Mouse (Mus musculus): ENCODE measurements at regions not wholly inside any gene's neighbourhood (a gene's known extent, or its start where the extent isn't known, plus 50 kb on each side); places are given as distances from the start of the nearest gene placed in this dataset.

DNA sequence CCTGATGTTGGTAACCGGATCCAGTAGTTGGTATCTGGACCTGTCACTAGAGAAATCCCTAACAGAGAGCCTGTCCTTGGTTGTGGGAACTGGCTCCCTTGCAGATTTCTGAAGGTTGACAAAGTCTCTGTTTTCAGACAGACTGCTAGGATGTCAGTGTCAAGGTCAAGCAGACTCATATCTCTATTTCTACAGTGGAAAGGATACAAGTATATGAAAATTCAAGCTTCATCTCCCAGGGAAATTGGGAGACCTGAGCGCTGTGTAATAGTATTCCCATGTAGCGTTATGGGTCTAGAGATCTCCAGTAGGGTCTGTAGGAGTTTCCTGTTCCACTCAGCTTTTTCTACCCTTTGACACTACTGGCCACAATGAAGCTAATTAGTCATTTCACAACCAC, 287.4 kb upstream of the Pkdcc start:
- WGBS, result 89% methylated on average over 3 of the region's 3 CpGs
- H3K36me3 ChIP-seq, result no peaks in the 10 kb centered on the region

DNA sequence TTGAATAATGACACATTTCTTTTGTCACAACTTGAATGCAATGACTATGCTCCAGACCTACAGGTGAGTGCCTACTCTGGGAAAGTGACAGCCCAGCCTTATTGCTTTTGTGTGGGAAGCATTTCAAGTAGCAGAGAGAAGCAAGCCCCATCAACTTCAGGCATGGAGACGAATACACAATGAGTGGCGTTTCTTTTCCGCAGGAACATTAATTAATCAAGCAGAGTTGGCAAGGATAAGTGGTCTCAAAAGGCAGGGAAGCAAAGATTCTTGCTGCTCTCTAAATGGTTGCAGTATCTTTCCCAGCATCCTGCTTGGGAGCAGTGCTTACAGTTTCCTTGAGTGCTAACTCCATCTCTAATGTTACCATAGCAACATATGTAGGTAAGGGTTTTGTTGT, 285.6 kb upstream of the Pkdcc start:
- 68% methylated on average over 3 of the region's 3 CpGs for WGBS
- DNase-seq (ENCODE audit: low spot score), result no peak
- no peaks in the 10 kb centered on the region for H3K27me3 ChIP-seq (ENCODE audit: insufficient read depth, poor library complexity, severe bottlenecking)

More for the DNA sequence above, 287.4 kb upstream of the Pkdcc start:
- Histone ChIP-seq H3K27ac (no peak overlapping the region), H3K27me3 (ENCODE audit: insufficient read depth, poor library complexity, severe bottlenecking) (no peaks in the 10 kb centered on the region), H3K4me3 (no peak overlapping the region), H3K9me3 (no peaks in the 10 kb centered on the region), H3K4me1 (replicated peaks) (no peaks in the 10 kb centered on the region)
- DNase-seq (ENCODE audit: low spot score), result no peak

DNA sequence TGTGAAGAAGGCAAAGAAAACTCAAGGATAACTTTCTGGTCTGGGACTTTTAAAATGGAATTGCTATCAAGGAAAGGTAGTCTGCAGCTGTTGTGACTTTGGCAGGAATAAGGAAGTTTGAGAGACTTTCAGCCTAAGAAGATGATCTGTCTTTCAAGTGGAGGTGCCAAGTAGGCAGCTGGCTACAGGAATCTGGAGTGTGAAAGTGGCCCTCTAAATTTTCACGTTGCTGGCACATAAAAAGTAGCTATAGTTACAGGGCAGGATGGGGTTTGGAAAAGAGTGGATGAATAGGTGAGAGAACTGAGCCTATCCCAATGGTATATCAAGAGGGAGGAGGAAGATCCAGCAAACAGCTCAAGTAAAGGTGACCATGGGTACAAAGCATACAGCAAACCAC, 284.4 kb upstream of the Pkdcc start:
- Histone ChIP-seq H3K9me3 (no peaks in the 10 kb centered on the region), H3K36me3 (no peaks in the 10 kb centered on the region), H3K4me1 (replicated peaks) (no peaks in the 10 kb centered on the region), H3K4me3 (no peak overlapping the region), H3K27ac (no peak overlapping the region), H3K27me3 (ENCODE audit: insufficient read depth, poor library complexity, severe bottlenecking) (no peaks in the 10 kb centered on the region)
- DNase-seq (ENCODE audit: low spot score), result no peak
- WGBS, result 58% methylated on average over 1 of the region's 1 CpGs

More for the DNA sequence above, 285.6 kb upstream of the Pkdcc start:
- Histone ChIP-seq H3K9me3 (no peaks in the 10 kb centered on the region), H3K36me3 (no peaks in the 10 kb centered on the region), H3K4me3 (no peak overlapping the region), H3K27ac (no peak overlapping the region), H3K4me1 (replicated peaks) (no peaks in the 10 kb centered on the region)

DNA sequence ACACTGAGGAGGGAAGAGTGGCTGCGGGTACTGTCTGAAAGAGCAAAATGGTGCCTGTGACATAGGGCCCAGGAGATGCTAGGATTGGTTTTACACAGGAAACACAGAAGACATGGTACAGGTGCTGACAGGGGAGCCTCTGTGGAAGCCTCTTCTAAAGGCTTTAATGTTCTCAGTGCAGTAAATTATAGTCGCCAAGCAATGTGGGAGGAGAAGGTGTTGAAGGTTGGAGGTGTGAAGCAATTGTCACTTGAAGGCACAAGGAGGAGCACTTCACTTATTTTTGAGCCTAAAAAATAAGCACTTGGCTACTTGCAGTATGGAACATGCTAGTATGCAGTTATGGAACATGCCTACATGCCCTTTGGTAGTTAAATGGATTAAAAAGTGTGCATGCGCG, 283.6 kb upstream of the Pkdcc start:
- no peak for DNase-seq (ENCODE audit: low spot score)
- no peaks in the 10 kb centered on the region for H3K36me3 ChIP-seq
- H3K27me3 ChIP-seq (ENCODE audit: insufficient read depth, poor library complexity, severe bottlenecking), result no peaks in the 10 kb centered on the region
- H3K4me3 ChIP-seq, result no peak overlapping the region
- H3K9me3 ChIP-seq, result no peaks in the 10 kb centered on the region
- no peaks in the 10 kb centered on the region for H3K4me1 ChIP-seq (replicated peaks)
- WGBS, result 93% methylated on average over 4 of the region's 4 CpGs
- no peak overlapping the region for H3K27ac ChIP-seq

DNA sequence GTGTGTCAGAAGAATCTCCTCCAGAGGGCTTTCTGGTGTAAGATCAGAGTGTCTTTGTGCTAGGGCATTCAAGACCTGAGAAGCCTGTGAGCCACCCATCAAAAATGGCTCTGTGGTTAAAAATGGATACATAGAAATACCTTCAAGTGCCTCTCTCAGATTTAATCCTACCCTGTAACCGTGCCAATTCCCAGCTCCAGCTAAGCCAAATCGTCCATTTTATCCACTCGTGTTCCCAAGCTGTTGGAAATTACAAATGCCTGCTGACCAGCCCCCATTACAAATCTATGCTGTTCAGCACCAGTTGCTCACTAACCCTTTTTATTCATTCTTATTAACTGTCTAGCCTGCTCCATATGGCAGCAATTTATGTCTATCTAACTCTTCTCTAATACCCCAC, 278.3 kb upstream of the Pkdcc start:
- Histone ChIP-seq H3K9me3 (no peaks in the 10 kb centered on the region), H3K27me3 (ENCODE audit: insufficient read depth, poor library complexity, severe bottlenecking) (no peaks in the 10 kb centered on the region), H3K4me1 (replicated peaks) (no peaks in the 10 kb centered on the region), H3K27ac (no peak overlapping the region), H3K36me3 (no peaks in the 10 kb centered on the region), H3K4me3 (no peak overlapping the region)
- DNase-seq (ENCODE audit: low spot score), result no peak
- 85% methylated on average over 3 of the region's 3 CpGs for WGBS

DNA sequence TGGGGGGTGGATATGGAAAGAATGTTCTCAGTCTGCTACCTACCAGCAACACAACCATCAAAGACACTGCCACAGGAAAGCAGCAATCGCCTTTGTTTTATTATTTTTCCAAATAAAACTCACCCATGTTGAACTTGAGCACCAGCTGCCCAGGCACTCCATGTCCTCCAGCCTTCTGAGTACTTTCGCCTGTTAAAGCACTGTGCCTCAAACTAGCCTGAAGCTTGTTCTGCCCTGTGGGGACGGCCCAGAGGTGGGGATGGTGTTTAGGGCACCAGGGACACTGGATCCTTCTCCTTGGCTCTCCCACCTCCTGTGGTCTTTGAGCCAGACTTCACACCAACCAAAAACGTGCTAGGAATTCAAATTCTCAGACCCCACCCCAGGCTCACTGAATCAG, 269.0 kb upstream of the Pkdcc start:
- Histone ChIP-seq H3K36me3 (no peaks in the 10 kb centered on the region), H3K27ac (no peak overlapping the region), H3K4me1 (replicated peaks) (peaks cover 3% of the 10 kb centered on the region; the same call in 1 of the 2 replicates), H3K4me3 (no peak overlapping the region), H3K9me3 (no peaks in the 10 kb centered on the region), H3K27me3 (ENCODE audit: insufficient read depth, poor library complexity, severe bottlenecking) (no peaks in the 10 kb centered on the region)
- 65% methylated on average over 4 of the region's 4 CpGs for WGBS
- DNase-seq (ENCODE audit: low spot score), result no peak

DNA sequence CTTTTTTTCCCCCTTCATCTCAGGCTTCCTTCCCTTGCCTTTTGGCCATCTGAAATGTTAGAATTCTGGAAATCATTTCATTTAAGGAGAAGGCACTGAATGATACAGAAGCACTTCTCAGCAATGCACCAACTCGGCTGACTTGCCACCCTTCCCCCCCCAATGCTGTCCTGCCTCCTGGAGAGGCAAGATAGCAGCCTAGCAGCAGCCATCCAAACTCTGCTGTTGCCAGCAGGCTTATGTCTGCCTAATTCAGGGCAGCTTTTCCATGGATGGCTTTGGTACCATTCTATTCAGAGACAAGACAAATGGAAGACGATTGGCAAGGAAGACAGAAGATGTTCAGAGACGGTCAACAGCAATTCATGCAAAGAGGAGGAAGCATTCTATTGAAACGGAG, 265.3 kb upstream of the Pkdcc start:
- Histone ChIP-seq H3K4me1 (replicated peaks) (peaks cover 3% of the 10 kb centered on the region; the same call in 1 of the 2 replicates), H3K4me3 (no peak overlapping the region), H3K36me3 (no peaks in the 10 kb centered on the region), H3K9me3 (no peaks in the 10 kb centered on the region), H3K27me3 (ENCODE audit: insufficient read depth, poor library complexity, severe bottlenecking) (no peaks in the 10 kb centered on the region), H3K27ac (no peak overlapping the region)
- DNase-seq (ENCODE audit: low spot score), result no peak
- 46% methylated on average over 4 of the region's 4 CpGs for WGBS

DNA sequence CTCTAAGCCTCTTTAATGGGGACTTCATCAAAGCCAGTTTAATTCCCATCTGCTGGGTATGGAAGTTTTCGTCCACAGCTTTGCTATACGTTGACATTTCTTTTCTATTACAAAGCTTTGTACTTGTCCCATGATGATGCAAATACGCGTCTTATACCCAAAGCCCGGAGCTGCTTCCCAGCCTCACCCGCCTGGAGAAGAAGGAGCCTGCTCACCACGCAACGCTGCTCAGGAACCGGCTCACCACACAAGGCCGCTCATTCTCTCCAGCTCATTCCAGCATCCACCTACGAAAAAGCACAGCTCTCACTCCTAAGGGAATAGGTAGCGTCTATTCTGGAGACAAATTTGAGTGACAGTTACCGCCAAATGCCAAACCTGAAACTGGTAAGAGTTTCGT, 264.8 kb upstream of the Pkdcc start:
- Histone ChIP-seq H3K27ac (no peak overlapping the region), H3K4me3 (no peak overlapping the region), H3K36me3 (no peaks in the 10 kb centered on the region), H3K27me3 (ENCODE audit: insufficient read depth, poor library complexity, severe bottlenecking) (no peaks in the 10 kb centered on the region), H3K9me3 (no peaks in the 10 kb centered on the region), H3K4me1 (replicated peaks) (peaks cover 3% of the 10 kb centered on the region; the same call in 1 of the 2 replicates)
- WGBS, result 83% methylated on average over 14 of the region's 14 CpGs
- DNase-seq (ENCODE audit: low spot score), result no peak

DNA sequence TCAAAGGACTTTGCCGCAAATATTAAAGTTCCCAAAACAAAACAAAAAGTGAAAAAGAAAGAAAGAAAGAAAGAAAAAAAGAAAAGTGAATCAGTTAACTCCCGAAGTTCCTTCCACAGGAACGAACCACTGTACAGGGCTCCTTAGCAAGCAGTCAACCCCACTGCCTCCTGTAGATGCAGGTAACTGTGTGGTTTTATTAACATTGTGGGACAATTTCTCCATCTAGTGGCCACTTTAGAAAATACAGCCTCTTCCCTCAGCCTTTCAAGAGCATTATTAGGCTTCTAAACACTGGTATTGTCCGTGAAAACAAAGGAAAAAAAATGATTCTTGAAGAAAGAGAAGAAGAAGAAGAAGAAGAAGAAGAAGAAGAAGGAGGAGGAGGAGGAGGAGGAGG, 257.7 kb upstream of the Pkdcc start:
- H3K4me3 ChIP-seq, result no peak overlapping the region
- no peaks in the 10 kb centered on the region for H3K36me3 ChIP-seq
- no peak for DNase-seq (ENCODE audit: low spot score)
- H3K4me1 ChIP-seq (replicated peaks), result no peaks in the 10 kb centered on the region
- no peaks in the 10 kb centered on the region for H3K9me3 ChIP-seq
- H3K27ac ChIP-seq, result no peak overlapping the region
- 46% methylated on average over 4 of the region's 4 CpGs for WGBS
- H3K27me3 ChIP-seq (ENCODE audit: insufficient read depth, poor library complexity, severe bottlenecking), result no peaks in the 10 kb centered on the region

DNA sequence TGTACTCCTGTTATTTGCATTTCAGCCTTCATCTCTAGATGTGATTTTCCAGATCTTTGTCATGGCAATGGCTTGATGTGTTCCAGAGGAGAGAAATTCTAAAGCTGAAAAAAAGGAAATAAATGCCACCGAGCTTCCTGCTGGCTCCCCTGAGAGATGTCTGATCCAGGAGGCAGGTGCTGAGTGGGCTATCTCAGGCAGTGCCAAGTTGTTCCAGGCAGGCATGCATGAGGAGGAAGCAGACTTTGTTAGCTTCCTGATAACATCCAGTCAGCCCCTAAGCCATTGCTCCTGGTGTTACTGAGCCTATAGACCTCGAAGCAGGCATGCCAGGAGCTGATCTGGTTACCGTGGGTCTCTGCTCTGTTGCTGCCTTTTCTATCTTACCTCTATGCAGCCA, 251.7 kb upstream of the Pkdcc start:
- Histone ChIP-seq H3K27ac (no peak overlapping the region), H3K27me3 (ENCODE audit: insufficient read depth, poor library complexity, severe bottlenecking) (no peaks in the 10 kb centered on the region), H3K4me1 (replicated peaks) (no peaks in the 10 kb centered on the region), H3K4me3 (no peak overlapping the region), H3K9me3 (no peaks in the 10 kb centered on the region), H3K36me3 (no peaks in the 10 kb centered on the region)
- no peak for DNase-seq (ENCODE audit: low spot score)
- 83% methylated on average over 3 of the region's 3 CpGs for WGBS

DNA sequence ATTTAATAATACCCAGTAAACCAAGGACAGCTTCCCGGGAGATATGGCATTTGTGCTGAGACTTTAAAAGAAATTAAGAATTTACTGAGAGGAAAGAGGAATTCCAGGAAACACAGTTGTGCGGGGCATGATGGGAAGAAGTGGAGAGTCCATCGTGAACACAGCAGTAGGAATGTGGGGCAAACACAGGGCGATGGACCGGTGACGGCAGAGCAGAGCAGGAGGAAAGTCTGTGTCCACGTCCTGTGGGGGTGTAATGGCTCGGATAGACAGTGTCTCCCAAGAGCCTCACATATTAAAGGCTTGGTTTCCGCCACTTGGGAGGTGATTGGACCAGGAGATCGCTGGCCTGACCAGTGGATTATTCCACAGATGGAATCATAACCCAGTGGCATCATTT, 215.4 kb upstream of the Pkdcc start:
- Histone ChIP-seq H3K27me3 (ENCODE audit: insufficient read depth, poor library complexity, severe bottlenecking) (no peaks in the 10 kb centered on the region), H3K27ac (no peak overlapping the region), H3K4me3 (no peak overlapping the region), H3K36me3 (no peaks in the 10 kb centered on the region), H3K9me3 (no peaks in the 10 kb centered on the region), H3K4me1 (replicated peaks) (no peaks in the 10 kb centered on the region)
- 81% methylated on average over 10 of the region's 10 CpGs for WGBS
- DNase-seq (ENCODE audit: low spot score), result no peak

DNA sequence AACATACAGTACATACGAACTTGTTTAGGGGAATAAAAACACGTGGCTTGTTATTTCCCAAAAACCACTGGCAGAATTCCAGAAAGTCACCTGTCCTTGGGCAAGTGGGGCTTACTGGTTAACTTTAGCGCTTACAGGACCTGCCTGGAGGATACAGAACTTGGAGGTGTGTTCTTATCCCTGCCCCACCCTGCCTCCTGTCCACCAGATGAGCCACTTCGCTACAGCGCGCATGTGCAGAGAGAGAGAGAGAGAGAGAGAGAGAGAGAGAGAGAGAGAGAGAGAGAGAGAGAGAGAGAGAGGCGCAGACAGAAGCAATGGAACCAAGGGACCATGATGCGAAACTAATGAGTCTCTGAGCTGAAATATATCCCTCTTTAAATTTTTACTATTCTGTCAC, 214.7 kb upstream of the Pkdcc start:
- H3K9me3 ChIP-seq, result no peaks in the 10 kb centered on the region
- H3K4me3 ChIP-seq, result no peak overlapping the region
- DNase-seq (ENCODE audit: low spot score), result no peak
- no peaks in the 10 kb centered on the region for H3K4me1 ChIP-seq (replicated peaks)
- 79% methylated on average over 8 of the region's 8 CpGs for WGBS
- H3K27ac ChIP-seq, result no peak overlapping the region
- H3K36me3 ChIP-seq, result no peaks in the 10 kb centered on the region
- H3K27me3 ChIP-seq (ENCODE audit: insufficient read depth, poor library complexity, severe bottlenecking), result no peaks in the 10 kb centered on the region

DNA sequence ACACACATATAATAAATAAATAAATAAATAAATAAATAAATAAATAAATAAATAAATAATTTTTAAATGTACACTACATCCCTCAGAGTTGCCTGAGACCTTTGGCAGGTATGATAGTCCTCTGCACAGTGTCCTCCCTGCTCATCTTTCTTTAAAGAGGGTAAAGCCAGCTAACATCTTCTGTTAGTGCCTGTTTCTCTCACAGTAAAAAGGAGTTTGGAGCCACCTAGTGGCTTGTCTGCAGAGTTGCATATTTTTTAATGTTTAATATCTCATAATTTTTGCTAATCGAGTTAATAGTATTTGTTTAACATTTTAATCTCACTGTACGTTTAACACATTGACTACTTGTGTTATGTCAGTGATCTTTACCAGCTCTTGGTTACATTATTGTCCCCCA, 213.5 kb upstream of the Pkdcc start:
- no peak for DNase-seq (ENCODE audit: low spot score)
- 16% methylated on average over 2 of the region's 2 CpGs for WGBS
- no peak overlapping the region for H3K27ac ChIP-seq
- no peaks in the 10 kb centered on the region for H3K27me3 ChIP-seq (ENCODE audit: insufficient read depth, poor library complexity, severe bottlenecking)
- no peaks in the 10 kb centered on the region for H3K9me3 ChIP-seq
- no peaks in the 10 kb centered on the region for H3K4me1 ChIP-seq (replicated peaks)
- no peak overlapping the region for H3K4me3 ChIP-seq
- H3K36me3 ChIP-seq, result no peaks in the 10 kb centered on the region

DNA sequence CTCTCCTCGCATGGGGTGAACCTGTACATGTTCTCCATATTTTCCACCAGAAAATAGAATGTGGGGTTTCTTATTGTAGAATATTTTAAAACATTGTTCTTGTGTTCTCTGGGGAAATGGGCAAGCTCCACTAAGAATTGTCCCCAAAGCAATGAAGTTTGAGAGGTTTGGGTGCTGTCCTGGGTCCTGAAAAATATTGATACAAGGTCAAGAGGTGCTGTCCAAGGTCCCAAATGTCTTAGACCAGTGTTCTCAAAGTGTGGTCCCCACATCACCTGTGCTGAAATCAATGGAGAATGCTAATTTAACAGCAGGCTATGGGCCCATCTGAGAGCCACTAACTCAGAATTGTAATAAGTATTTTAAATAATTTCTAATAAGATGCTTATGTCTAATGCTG, 204.2 kb upstream of the Pkdcc start:
- no peaks in the 10 kb centered on the region for H3K27me3 ChIP-seq (ENCODE audit: insufficient read depth, poor library complexity, severe bottlenecking)
- no peak overlapping the region for H3K27ac ChIP-seq
- no peak overlapping the region for H3K4me3 ChIP-seq
- no peaks in the 10 kb centered on the region for H3K36me3 ChIP-seq
- H3K9me3 ChIP-seq, result no peaks in the 10 kb centered on the region
- H3K4me1 ChIP-seq (replicated peaks), result no peaks in the 10 kb centered on the region
- peak; percentile 11 for DNase-seq (ENCODE audit: low spot score)
- WGBS, result 92% methylated on average over 1 of the region's 1 CpGs
